8 mouse cellular contexts compared by ENCODE assay signal in genomic region chr17:68841892-68842252, GRCm38 (mm10). TPM values are rescaled to one million over a fixed set of nuclear protein-coding genes. Genes with fewer than 3 reads are reported as not detected.
DNase-seq lines count a peak whose midpoint lies in the region; ATAC-seq and TF ChIP-seq lines count a peak whose summit lies in the region.

No protein-coding gene starts in this region.

- no peak for TF ChIP-seq CTCF in stomach, postnatal 0 days (IDR thresholded peaks at IDR 0.05; ENCODE audit: low read depth)

- H3K9ac ChIP-seq in neural tube, embryonic 11.5 days (ENCODE audit: low read length) = peak overlapping the region; percentile 59
- H3K9ac ChIP-seq in liver, embryonic 12.5 days = no peak overlapping the region
- no peak overlapping the region for H3K9ac ChIP-seq in stomach, postnatal 0 days (ENCODE audit: low read length)

- ATAC-seq in neural tube, embryonic 11.5 days (ENCODE audit: insufficient read depth, low FRiP score, low TSS enrichment) = peak; percentile 36
- no peak for ATAC-seq in liver, embryonic 12.5 days
- ATAC-seq in stomach, postnatal 0 days (ENCODE audit: low FRiP score, low TSS enrichment) = peak; percentile 59

- peaks cover 18% of the 10 kb centered on the region for H3K27me3 ChIP-seq in neural tube, embryonic 11.5 days (ENCODE audit: control insufficient read depth, insufficient read depth, low read length)
- peaks cover 59% of the 10 kb centered on the region for H3K27me3 ChIP-seq in liver, embryonic 12.5 days (replicated peaks)
- peaks cover 21% of the 10 kb centered on the region for H3K27me3 ChIP-seq in stomach, postnatal 0 days (ENCODE audit: control insufficient read depth, insufficient read depth, low read length)

- no peak overlapping the region for H3K27ac ChIP-seq in neural tube, embryonic 11.5 days (ENCODE audit: low read depth, low read length)
- H3K27ac ChIP-seq in liver, embryonic 12.5 days = no peak overlapping the region
- no peak overlapping the region for H3K27ac ChIP-seq in stomach, postnatal 0 days (replicated peaks)

- no peaks in the 10 kb centered on the region for H3K9me3 ChIP-seq in neural tube, embryonic 11.5 days (ENCODE audit: control insufficient read depth, low read length)
- H3K9me3 ChIP-seq in liver, embryonic 12.5 days (replicated peaks) = no peaks in the 10 kb centered on the region
- no peaks in the 10 kb centered on the region for H3K9me3 ChIP-seq in stomach, postnatal 0 days (ENCODE audit: control insufficient read depth, low read length)

- H3K36me3 ChIP-seq in neural tube, embryonic 11.5 days (ENCODE audit: control insufficient read depth, insufficient read depth, low read length) = no peaks in the 10 kb centered on the region
- no peaks in the 10 kb centered on the region for H3K36me3 ChIP-seq in liver, embryonic 12.5 days
- H3K36me3 ChIP-seq in stomach, postnatal 0 days (ENCODE audit: control insufficient read depth, insufficient read depth, low read length) = no peaks in the 10 kb centered on the region

- peak overlapping the region; percentile 51 for H3K4me3 ChIP-seq in neural tube, embryonic 11.5 days (ENCODE audit: low read depth, low read length)
- H3K4me3 ChIP-seq in liver, embryonic 12.5 days = peak overlapping the region; percentile 43
- peak overlapping the region; percentile 52 for H3K4me3 ChIP-seq in stomach, postnatal 0 days (ENCODE audit: low read depth, low read length)

- no peak for TF ChIP-seq EP300 in stomach, postnatal 0 days (optimal IDR thresholded peaks at IDR 0.05)

- peak; percentile 22 for DNase-seq in embryo, embryonic 10.5 days (ENCODE audit: low spot score)
- DNase-seq in embryo, embryonic 10 days (ENCODE audit: low spot score) = no peak
- DNase-seq in neural tube, embryonic 11.5 days (ENCODE audit: low spot score) = no peak
- no peak for DNase-seq in neural tube, embryonic 10.5 days (ENCODE audit: extremely low spot score, low spot score)
- no peak for DNase-seq in stomach, postnatal 0 days (ENCODE audit: low spot score)
- DNase-seq in cerebellum, postnatal 25 days = no peak
- no peak for DNase-seq in right cerebral cortex, adult 2 months (ENCODE audit: low spot score in 2 of 2)

- H3K4me1 ChIP-seq in neural tube, embryonic 11.5 days (ENCODE audit: control insufficient read depth, insufficient read depth, low read length) = peaks cover 7% of the 10 kb centered on the region; the same call in 1 of the 2 replicates
- 0 out of 2 replicates have a peak, but pooled peaks cover 13% of the 10 kb centered on the region for H3K4me1 ChIP-seq in liver, embryonic 12.5 days
- H3K4me1 ChIP-seq in stomach, postnatal 0 days (replicated peaks; ENCODE audit: control insufficient read depth, insufficient read depth) = peaks cover 6% of the 10 kb centered on the region; the same call in 1 of the 2 replicates

- WGBS in neural tube, embryonic 11.5 days = 2% methylated on average over 21 of the region's 22 CpGs
- WGBS in liver, embryonic 12.5 days (ENCODE audit: insufficient replicate concordance) = 4% methylated on average over 21 of the region's 22 CpGs
- 7% methylated on average over 22 of the region's 22 CpGs for WGBS in stomach, postnatal 0 days

- peak overlapping the region; percentile 98 for H3K4me2 ChIP-seq in neural tube, embryonic 11.5 days (ENCODE audit: low read depth)
- H3K4me2 ChIP-seq in liver, embryonic 12.5 days = peak overlapping the region; percentile 68
- peak overlapping the region; percentile 99 for H3K4me2 ChIP-seq in stomach, postnatal 0 days (replicated peaks; ENCODE audit: low read depth)

RNA-seq across cellular contexts. Expression of gene Tmem200c, which starts 15.4 kb away (rescaled TPM):
- polyA plus RNA-seq in neural tube, embryonic 11.5 days (2014; fragmentation: Nextera tagmentation; extraction: Ambion mirVana) = 1.1 and 2.2 TPM in 2 replicates
- polyA plus RNA-seq in liver, embryonic 12.5 days (2016; fragmentation: Nextera tagmentation; extraction: Ambion mirVana) = 0.07 and 0.17 TPM in 2 replicates
- polyA plus RNA-seq in stomach, postnatal 0 days (2015; fragmentation: Nextera tagmentation; extraction: Ambion mirVana) = 0.15 and 0.16 TPM in 2 replicates
